Comparison of ENCODE assay signal across 13 mouse cellular contexts in the genomic region with DNA sequence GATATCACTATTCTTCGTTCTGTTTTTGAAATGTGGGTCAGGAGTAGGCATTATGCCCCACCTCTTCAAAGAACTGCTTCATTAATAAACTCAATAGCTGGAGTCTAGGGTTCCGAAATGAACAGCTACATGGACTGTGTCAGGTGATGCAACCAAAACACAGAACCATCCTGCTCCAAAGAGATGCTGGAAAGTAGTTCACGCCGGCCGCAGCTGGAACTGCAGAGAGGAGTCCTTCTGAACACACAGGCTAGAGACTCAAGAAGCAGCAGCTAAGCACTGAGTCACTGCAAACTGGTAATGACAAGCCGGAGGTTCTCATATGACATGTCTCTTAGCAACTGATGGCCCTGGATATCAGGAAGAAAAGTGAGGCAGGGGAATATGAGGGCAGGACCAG. TPM values are rescaled to one million over a fixed set of nuclear protein-coding genes. Genes with fewer than 3 reads are reported as not detected.
DNase-seq lines count a peak whose midpoint lies in the region; ATAC-seq lines count a peak whose summit lies in the region.
"Had no signal": no experiment of that assay in that cellular context is flagged by ENCODE, and none has a peak within 500 bp of the region (broad histone marks: within the 10 kb centered on the region; RNA-seq: fewer than 3 reads in every experiment).

No protein-coding gene starts in this region.

- WGBS in heart, embryonic 16.5 days, result 43% methylated on average over 6 of the region's 6 CpGs

- H3K9ac ChIP-seq in heart, embryonic 16.5 days (ENCODE audit: low read length), result no peak overlapping the region
- H3K9ac ChIP-seq: forebrain, embryonic 13.5 days; liver, embryonic 14.5 days; stomach, embryonic 15.5 days had no signal

- peaks cover 47% of the 10 kb centered on the region for H3K4me1 ChIP-seq in heart, embryonic 16.5 days (ENCODE audit: control insufficient read depth, insufficient read depth, low read length)

- peak overlapping the region; percentile 26 for H3K4me2 ChIP-seq in heart, embryonic 16.5 days (ENCODE audit: low read depth, low read length)
- H3K4me2 ChIP-seq: forebrain, embryonic 13.5 days; stomach, embryonic 15.5 days had no signal

- H3K27me3 ChIP-seq in heart, embryonic 16.5 days (ENCODE audit: control insufficient read depth, insufficient read depth, low read length), result no peaks in the 10 kb centered on the region
- H3K27me3 ChIP-seq: forebrain, embryonic 13.5 days; stomach, embryonic 15.5 days had no signal

- H3K27ac ChIP-seq in heart, embryonic 16.5 days (ENCODE audit: low read length), result peak overlapping the region; percentile 61
- H3K27ac ChIP-seq: forebrain, embryonic 13.5 days; liver, embryonic 14.5 days had no signal

- H3K4me3 ChIP-seq in heart, embryonic 16.5 days (ENCODE audit: low read length), result no peak overlapping the region
- H3K4me3 ChIP-seq: forebrain, embryonic 13.5 days; stomach, embryonic 15.5 days had no signal

- no peak for DNase-seq in heart, adult 9 months (ENCODE audit: low spot score in 2 of 2)
- peak; percentile 21 for DNase-seq in urinary bladder, postnatal 14 days (ENCODE audit: low spot score)
- no peak for DNase-seq in urinary bladder, adult 2 months (ENCODE audit: low spot score)
- peak; percentile 12 to 20 for DNase-seq in frontal cortex, postnatal 14 days (ENCODE audit: low spot score in 2 of 2)
- DNase-seq in telencephalon, adult 2 months (ENCODE audit: low read depth, low spot score), result peak; percentile 24
- no peak for DNase-seq in cerebellum, postnatal 36 days
- DNase-seq in cerebellum, adult 11-12 months, result no peak
- DNase-seq: cerebellum, adult 11 months had no signal

- no peaks in the 10 kb centered on the region for H3K36me3 ChIP-seq in heart, embryonic 16.5 days (ENCODE audit: control insufficient read depth, insufficient read depth)
- H3K36me3 ChIP-seq: stomach, embryonic 15.5 days had no signal

- ATAC-seq in heart, embryonic 16.5 days (replicated peaks; ENCODE audit: extremely low read depth, insufficient read depth, low FRiP score), result 0 out of 2 replicates have a peak, but pooled peaks have one; percentile 26
- ATAC-seq: forebrain, embryonic 13.5 days; intestine, postnatal 0 days had no signal

- H3K9me3 ChIP-seq in heart, embryonic 16.5 days (replicated peaks; ENCODE audit: control insufficient read depth, low read length), result no peaks in the 10 kb centered on the region
- H3K9me3 ChIP-seq: forebrain, embryonic 13.5 days; stomach, embryonic 15.5 days had no signal

RNA-seq across cellular contexts. Expression of a gene that starts 57.5 kb away (rescaled TPM):
- polyA plus RNA-seq in heart, embryonic 16.5 days (2015; fragmentation: Nextera tagmentation; extraction: Ambion mirVana), result 6.3 and 7.2 TPM in 2 replicates
- polyA plus RNA-seq in urinary bladder, adult 2 months (2012; rRNA removed), result 9.6 and 14.1 TPM in 2 replicates

Comparison
In these comparisons a context has a peak if more than half of its experiments do, and no peak if none do; other contexts are left out.
1. DNase-seq: peak in urinary bladder, postnatal 14 days (single experiment), frontal cortex, postnatal 14 days (2 of 2) and telencephalon, adult 2 months (single experiment); none in heart, adult 9 months (0 of 2), urinary bladder, adult 2 months (single experiment), cerebellum, postnatal 36 days (0 of 2) and cerebellum, adult 11-12 months (single experiment).